Mouse (Mus musculus): ENCODE measurements around the gene Wdr95. TPM values are rescaled to one million over a fixed set of nuclear protein-coding genes. Genes with fewer than 3 reads are reported as not detected.

The Wdr95 gene
- polyA plus RNA-seq (2015; fragmentation: Nextera tagmentation; extraction: Ambion mirVana) = not detected in 2 replicates

DNA sequence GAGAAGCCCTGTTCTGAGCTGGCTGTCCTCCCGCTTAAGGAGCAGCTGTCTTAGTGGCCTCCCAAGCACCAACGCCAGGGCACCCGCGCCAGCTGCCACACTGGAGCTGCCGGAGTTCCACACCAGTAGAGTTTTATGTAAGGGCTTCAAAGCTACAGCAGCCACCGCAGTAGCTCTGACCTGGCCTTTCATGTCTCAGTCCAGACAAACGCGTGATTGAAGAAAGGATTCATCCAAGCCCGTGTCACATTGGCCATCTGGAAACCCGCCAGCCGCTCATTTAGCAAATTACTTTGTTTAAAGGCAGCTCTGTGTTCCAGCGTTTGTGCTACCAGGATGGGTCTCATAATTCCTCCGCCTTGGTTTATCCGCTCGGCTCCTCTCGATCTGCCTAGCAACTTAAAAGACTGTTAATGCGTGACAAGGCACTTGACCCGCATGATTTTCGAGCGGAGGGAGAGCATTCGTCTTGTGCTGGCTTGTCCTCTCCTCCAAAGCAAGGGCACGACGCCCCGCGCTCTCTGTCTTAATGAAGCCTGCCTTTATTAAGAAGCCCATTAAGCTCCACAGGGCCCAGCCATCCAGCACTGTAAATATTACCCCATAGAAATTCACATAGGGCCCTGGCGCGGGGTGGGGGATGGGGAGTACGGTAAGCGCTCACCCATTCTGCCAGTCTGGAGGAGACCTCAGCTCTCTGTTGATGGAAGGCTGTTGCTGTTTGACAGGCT is at the start of gene Wdr95:
Gene Wdr95, plus strand, starts transcription at position 681 of the 731 bp plus-strand sequence.
- no peak within 1 kb of the TSS for H3K4me3 ChIP-seq (replicated peaks)
- 61% methylated on average over 29 of the region's 29 CpGs for WGBS (ENCODE audit: insufficient replicate concordance)
- H3K4me2 ChIP-seq = no peak within 1 kb of the TSS
- H3K9me3 ChIP-seq (replicated peaks) = no peaks in the 10 kb centered on the region
- no peaks in the 10 kb centered on the region for H3K4me1 ChIP-seq (replicated peaks)
- no peak within 1 kb of the TSS for H3K9ac ChIP-seq
- H3K36me3 ChIP-seq (replicated peaks) = no peaks in the 10 kb centered on the region
- no peaks in the 10 kb centered on the region for H3K27me3 ChIP-seq
- ATAC-seq (ENCODE audit: insufficient read depth) = no peak
- no peak within 1 kb of the TSS for H3K27ac ChIP-seq (replicated peaks)

DNA sequence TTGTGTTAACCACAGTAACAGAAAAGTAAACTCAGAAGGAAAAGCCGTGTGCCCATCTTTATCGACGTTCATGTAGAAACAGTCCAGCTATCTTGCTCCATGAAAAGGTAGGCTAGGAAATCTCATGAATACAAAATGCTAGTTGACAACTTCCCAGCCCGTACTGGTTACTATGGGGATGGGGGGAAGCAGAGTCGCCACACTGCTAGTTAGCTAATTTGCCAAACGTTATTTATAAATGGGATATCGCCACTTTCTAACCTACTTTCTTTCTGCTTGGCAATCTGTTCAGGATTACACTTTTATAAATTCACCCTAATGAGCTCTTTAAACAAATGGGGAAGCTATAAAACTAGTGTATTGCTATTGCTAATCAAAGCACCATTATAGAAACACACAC is 46.6 kb upstream of the Wdr95 start:
- H3K4me2 ChIP-seq = no peak overlapping the region
- no peaks in the 10 kb centered on the region for H3K36me3 ChIP-seq (replicated peaks)
- H3K9ac ChIP-seq = no peak overlapping the region
- H3K4me3 ChIP-seq (replicated peaks) = no peak overlapping the region
- WGBS (ENCODE audit: insufficient replicate concordance) = 76% methylated on average over 7 of the region's 7 CpGs
- no peaks in the 10 kb centered on the region for H3K9me3 ChIP-seq (replicated peaks)
- H3K27ac ChIP-seq (replicated peaks) = no peak overlapping the region
- no peaks in the 10 kb centered on the region for H3K4me1 ChIP-seq (replicated peaks)
- H3K27me3 ChIP-seq = no peaks in the 10 kb centered on the region
- ATAC-seq (ENCODE audit: insufficient read depth) = no peak

DNA sequence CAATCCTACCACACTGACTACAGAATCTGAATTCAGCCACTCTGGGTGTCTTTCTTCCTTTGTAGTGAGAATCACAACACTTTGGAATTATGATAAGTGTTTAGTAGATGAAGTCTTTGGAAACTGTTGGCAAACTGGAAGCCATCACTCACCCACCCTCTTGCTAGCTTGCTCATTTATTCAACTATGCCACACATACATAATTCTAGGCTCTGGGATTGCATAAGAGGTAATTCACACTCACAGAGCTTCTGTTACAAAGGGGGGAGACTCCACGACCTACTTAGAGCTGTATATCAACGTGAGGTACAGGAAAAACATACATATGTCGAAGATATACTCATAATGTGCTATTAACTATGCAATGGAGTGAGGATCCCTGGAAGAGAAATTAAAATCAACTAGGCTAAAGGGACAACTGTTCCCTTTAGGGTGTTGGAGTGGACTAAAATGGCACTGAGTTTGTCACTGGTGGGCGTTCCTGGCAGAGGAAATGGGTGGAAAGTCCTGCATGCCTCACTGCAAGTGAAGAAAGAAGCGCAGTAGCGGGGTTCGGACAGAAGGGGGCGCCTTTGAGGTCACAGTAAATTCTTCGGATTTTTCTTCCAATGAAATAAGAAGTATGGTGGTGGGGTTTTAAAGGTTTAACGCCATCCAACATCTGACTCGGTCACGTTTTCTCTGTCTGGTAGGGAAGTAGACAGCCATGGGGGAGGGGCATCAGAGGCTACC is 45.0 kb upstream of the Wdr95 start:
- Histone ChIP-seq H3K9me3 (replicated peaks) (no peaks in the 10 kb centered on the region), H3K36me3 (replicated peaks) (no peaks in the 10 kb centered on the region), H3K4me3 (replicated peaks) (no peak overlapping the region), H3K27ac (replicated peaks) (no peak overlapping the region), H3K4me2 (no peak overlapping the region), H3K9ac (no peak overlapping the region), H3K4me1 (replicated peaks) (no peaks in the 10 kb centered on the region), H3K27me3 (no peaks in the 10 kb centered on the region)
- no peak for ATAC-seq (ENCODE audit: insufficient read depth)
- WGBS (ENCODE audit: insufficient replicate concordance) = 45% methylated on average over 12 of the region's 12 CpGs

DNA sequence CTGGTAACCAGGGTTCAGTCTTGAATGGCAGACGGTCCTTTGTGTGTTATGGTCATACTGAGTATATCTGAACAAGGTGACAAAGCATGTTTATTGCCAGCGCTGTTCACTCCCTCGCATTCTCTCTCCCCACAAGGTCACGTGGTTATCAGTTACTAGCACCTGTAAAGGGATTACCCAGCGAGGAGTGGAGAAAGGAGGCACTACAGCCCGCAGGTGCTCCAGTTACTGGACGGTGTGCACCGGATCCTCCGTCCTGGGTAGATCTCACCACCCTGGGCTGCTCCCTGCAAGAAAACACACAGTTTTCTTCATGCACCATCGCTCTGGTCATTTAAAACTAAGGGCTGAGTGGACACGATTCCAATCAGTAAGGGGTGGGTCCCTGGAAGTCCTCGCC is 44.2 kb upstream of the Wdr95 start:
- Histone ChIP-seq H3K4me3 (replicated peaks) (no peak overlapping the region), H3K4me1 (replicated peaks) (no peaks in the 10 kb centered on the region), H3K27ac (replicated peaks) (no peak overlapping the region), H3K9ac (no peak overlapping the region), H3K36me3 (replicated peaks) (no peaks in the 10 kb centered on the region), H3K27me3 (no peaks in the 10 kb centered on the region), H3K4me2 (no peak overlapping the region), H3K9me3 (replicated peaks) (no peaks in the 10 kb centered on the region)
- 37% methylated on average over 12 of the region's 12 CpGs for WGBS (ENCODE audit: insufficient replicate concordance)
- no peak for ATAC-seq (ENCODE audit: insufficient read depth)

DNA sequence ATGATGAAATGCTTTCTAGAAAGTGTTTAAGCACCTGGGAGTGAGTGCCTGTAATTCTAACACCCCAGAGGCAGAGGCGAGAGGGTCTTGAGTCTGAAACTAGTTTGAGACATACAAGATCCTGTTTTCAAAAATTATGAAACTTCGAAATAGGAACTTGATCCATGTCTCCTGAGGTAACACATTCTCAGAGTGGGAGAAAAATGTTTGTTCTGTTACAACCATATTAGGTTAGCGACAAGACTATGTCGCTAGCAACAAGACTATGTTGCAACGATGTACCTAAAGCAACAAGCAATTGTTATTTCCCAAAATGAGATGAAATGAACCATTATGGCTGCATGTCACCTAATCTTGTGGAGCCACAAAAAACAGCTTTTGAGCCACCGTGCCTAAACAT is 43.0 kb upstream of the Wdr95 start:
- Histone ChIP-seq H3K9ac (no peak overlapping the region), H3K4me1 (replicated peaks) (no peaks in the 10 kb centered on the region), H3K27me3 (no peaks in the 10 kb centered on the region), H3K36me3 (replicated peaks) (no peaks in the 10 kb centered on the region), H3K27ac (replicated peaks) (no peak overlapping the region), H3K4me3 (replicated peaks) (no peak overlapping the region), H3K4me2 (no peak overlapping the region), H3K9me3 (replicated peaks) (no peaks in the 10 kb centered on the region)
- ATAC-seq (ENCODE audit: insufficient read depth) = no peak
- WGBS (ENCODE audit: insufficient replicate concordance) = 74% methylated on average over 6 of the region's 6 CpGs

DNA sequence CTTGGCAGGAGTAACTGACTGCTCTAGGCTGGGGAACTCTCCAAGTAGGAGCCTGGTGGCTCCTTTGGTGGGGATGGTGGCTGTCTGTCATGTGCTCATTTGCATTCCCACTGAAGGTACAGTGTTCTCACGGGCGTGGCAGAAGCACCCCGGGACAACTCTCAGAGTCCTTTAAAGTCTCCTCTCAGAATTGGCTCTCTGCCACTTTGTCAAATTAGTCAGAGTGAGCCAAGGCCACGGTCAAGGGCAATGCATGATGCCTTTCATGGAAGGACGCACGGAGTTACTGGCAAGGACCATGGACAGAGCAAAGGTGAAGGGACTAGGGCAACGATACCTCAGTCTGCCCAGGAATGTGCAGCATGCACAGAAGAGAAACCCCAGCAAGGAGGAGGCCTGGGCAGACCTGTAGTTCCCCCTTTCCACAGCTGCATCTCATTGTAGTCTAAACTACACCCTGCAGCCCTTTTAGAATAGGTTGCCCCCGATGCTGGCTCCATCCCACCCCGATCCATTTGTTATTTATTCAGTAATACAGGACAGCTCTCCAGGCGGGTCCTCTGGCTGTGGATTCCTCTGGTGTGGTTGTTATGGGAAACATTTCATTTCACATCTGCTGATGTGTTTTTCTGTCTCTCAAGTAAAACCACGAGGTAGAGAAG is 40.0 kb upstream of the Wdr95 start:
- Histone ChIP-seq H3K4me2 (no peak overlapping the region), H3K9ac (no peak overlapping the region), H3K9me3 (replicated peaks) (no peaks in the 10 kb centered on the region), H3K27ac (replicated peaks) (no peak overlapping the region), H3K36me3 (replicated peaks) (no peaks in the 10 kb centered on the region), H3K27me3 (no peaks in the 10 kb centered on the region), H3K4me3 (replicated peaks) (no peak overlapping the region), H3K4me1 (replicated peaks) (no peaks in the 10 kb centered on the region)
- 43% methylated on average over 11 of the region's 11 CpGs for WGBS (ENCODE audit: insufficient replicate concordance)
- ATAC-seq (ENCODE audit: insufficient read depth) = no peak

DNA sequence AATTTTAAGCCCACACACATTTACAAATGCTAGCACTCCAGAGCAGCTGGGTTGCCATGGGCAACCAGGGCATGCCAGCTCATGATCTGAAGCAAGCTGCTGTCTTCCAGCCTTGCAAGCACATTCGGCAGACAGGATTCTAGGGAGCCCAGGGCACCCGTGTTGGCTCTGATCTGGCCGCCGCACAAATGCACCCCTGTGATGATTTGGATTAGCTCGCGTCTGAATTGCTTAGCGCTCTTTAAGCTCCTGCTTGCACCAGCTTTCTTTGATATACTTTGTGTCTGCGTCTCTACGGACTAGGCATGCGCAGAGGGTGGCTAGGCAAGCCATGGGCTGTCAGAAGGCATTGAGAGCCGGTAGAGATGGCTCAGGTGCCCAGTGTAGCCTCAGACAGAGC is 39.3 kb upstream of the Wdr95 start:
- no peaks in the 10 kb centered on the region for H3K27me3 ChIP-seq
- H3K27ac ChIP-seq (replicated peaks) = no peak overlapping the region
- no peaks in the 10 kb centered on the region for H3K36me3 ChIP-seq (replicated peaks)
- WGBS (ENCODE audit: insufficient replicate concordance) = 69% methylated on average over 11 of the region's 11 CpGs
- H3K4me2 ChIP-seq = no peak overlapping the region
- H3K9me3 ChIP-seq (replicated peaks) = no peaks in the 10 kb centered on the region
- H3K4me1 ChIP-seq (replicated peaks) = no peaks in the 10 kb centered on the region
- no peak overlapping the region for H3K9ac ChIP-seq
- no peak for ATAC-seq (ENCODE audit: insufficient read depth)
- H3K4me3 ChIP-seq (replicated peaks) = no peak overlapping the region

DNA sequence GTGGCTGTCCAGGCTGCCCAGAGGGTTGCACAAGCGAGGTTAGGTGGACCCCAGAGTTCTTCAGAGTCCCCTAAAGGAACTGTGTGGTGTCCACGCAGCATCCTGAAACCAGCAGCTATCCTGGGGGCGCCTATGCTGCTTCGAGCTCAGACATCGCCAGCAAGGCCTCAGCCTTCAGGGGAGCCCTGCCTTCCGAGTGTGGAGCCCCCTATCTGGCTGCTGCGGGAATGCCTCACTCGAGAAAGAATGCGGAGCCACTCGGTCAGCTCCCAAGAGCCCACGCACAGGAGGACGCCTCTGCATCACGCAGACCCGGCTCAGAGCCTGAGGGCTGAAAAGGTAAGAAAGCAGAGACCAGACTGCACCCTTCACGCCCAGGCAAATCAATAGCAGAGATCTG is 38.2 kb upstream of the Wdr95 start:
- no peaks in the 10 kb centered on the region for H3K4me1 ChIP-seq (replicated peaks)
- no peak for ATAC-seq (ENCODE audit: insufficient read depth)
- no peak overlapping the region for H3K9ac ChIP-seq
- H3K4me3 ChIP-seq (replicated peaks) = no peak overlapping the region
- 61% methylated on average over 15 of the region's 15 CpGs for WGBS (ENCODE audit: insufficient replicate concordance)
- H3K9me3 ChIP-seq (replicated peaks) = no peaks in the 10 kb centered on the region
- no peaks in the 10 kb centered on the region for H3K36me3 ChIP-seq (replicated peaks)
- H3K27ac ChIP-seq (replicated peaks) = no peak overlapping the region
- H3K4me2 ChIP-seq = no peak overlapping the region
- H3K27me3 ChIP-seq = no peaks in the 10 kb centered on the region

DNA sequence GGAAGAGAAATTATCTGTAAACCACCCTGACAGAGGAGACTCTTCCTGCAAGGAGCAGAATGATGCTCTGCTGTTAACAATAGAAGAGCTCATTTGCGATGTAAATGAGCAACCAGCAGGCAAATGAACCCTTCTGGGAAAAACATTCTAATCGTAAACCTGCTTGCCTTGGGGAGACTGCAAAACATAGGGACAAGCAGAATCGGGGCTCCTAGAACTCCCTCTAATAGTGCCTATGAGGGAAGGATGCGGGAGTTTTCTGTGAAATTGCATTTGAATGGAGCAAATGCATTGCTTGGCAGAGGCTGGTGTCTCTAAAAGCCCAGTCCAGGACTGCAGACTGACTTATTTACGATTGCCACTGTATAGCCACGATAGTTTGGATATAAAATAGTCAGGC is 32.8 kb upstream of the Wdr95 start:
- Histone ChIP-seq H3K4me2 (no peak overlapping the region), H3K27ac (replicated peaks) (no peak overlapping the region), H3K4me3 (replicated peaks) (no peak overlapping the region), H3K27me3 (no peaks in the 10 kb centered on the region), H3K9ac (no peak overlapping the region), H3K4me1 (replicated peaks) (no peaks in the 10 kb centered on the region), H3K9me3 (replicated peaks) (no peaks in the 10 kb centered on the region), H3K36me3 (replicated peaks) (no peaks in the 10 kb centered on the region)
- WGBS (ENCODE audit: insufficient replicate concordance) = 48% methylated on average over 6 of the region's 6 CpGs
- no peak for ATAC-seq (ENCODE audit: insufficient read depth)

DNA sequence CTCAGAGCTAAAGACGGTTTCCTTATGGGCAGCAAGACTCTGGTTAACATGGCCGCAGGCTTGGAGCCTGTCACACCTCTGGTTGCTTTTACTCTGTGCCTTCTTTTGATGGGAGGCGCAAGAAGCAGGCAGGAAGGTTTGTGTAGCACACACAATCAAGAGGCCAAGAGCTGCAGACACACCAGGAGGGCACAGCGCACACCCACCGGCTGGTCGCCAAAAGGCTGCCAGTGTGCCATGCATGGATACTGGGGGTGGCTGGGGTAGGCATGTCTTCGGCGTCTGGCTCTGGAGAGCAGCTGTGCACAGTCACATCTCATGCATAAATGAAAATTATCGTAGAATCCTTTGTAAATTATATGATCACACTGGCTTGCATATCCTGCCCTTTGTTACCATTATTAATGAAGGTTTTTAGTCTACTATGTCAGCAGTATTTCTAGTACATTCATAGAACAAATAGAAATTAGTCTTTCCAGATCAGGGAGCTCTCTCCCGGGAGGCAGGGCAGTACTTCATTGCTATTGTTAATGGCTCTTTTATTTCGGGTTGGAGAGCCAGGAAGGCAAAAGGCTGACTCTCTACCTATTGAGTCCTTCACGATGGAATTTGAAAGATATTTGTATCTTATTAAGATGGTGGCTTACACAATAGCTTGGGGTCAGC is 31.9 kb upstream of the Wdr95 start:
- H3K36me3 ChIP-seq (replicated peaks) = no peaks in the 10 kb centered on the region
- H3K4me1 ChIP-seq (replicated peaks) = no peaks in the 10 kb centered on the region
- no peaks in the 10 kb centered on the region for H3K27me3 ChIP-seq
- WGBS (ENCODE audit: insufficient replicate concordance) = 60% methylated on average over 12 of the region's 12 CpGs
- no peak overlapping the region for H3K9ac ChIP-seq
- H3K27ac ChIP-seq (replicated peaks) = no peak overlapping the region
- no peaks in the 10 kb centered on the region for H3K9me3 ChIP-seq (replicated peaks)
- no peak overlapping the region for H3K4me2 ChIP-seq
- no peak overlapping the region for H3K4me3 ChIP-seq (replicated peaks)
- no peak for ATAC-seq (ENCODE audit: insufficient read depth)

DNA sequence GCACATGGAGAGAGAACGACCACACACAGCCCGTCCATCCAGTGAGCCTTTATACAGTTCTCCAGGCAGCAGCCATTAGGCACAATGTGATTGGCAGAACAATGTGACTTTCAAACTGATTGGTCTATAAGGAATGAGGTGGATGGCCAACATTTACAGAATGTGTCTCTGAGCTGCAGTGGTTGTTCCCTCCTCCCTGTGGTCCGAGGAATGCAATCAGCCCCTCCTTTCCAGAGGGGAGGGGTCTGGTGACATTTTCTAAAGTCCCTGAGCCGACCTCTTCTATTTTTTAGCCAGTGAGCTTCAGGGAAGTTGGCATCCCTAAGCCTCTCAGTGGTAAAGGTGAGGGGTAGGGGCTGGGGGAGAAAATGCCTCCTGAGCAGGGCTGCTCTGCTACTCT is 28.5 kb upstream of the Wdr95 start:
- 37% methylated on average over 4 of the region's 4 CpGs for WGBS (ENCODE audit: insufficient replicate concordance)
- Histone ChIP-seq H3K4me2 (no peak overlapping the region), H3K4me1 (replicated peaks) (no peaks in the 10 kb centered on the region), H3K9me3 (replicated peaks) (no peaks in the 10 kb centered on the region), H3K9ac (no peak overlapping the region), H3K4me3 (replicated peaks) (no peak overlapping the region), H3K36me3 (replicated peaks) (no peaks in the 10 kb centered on the region), H3K27me3 (no peaks in the 10 kb centered on the region), H3K27ac (replicated peaks) (no peak overlapping the region)
- no peak for ATAC-seq (ENCODE audit: insufficient read depth)

Data from liver, embryonic 15.5 days (tissue).